Mouse (Mus musculus) brain, embryonic 14.5 days (tissue): ENCODE measurements at regions not wholly inside any gene's neighbourhood (a gene's known extent, or its start where the extent isn't known, plus 50 kb on each side); places are given as distances from the start of the nearest gene placed in this dataset.

Source experiments
- DNase-seq: peaks from one replicate; pipeline ENCODE4 v3.0.0-alpha.2; 2011; ENCODE audit warnings: low read depth
- CTCF ChIP-seq: fragments of 200-500 bp; IDR thresholded peaks from 2 replicates; pipeline ENCODE4 v1.5.1; 2012; ENCODE audit warnings: inconsistent platforms, mild to moderate bottlenecking, moderate library complexity, borderline replicate concordance; ENCODE audit not compliant: insufficient read depth, insufficient read length; ENCODE audit errors: extremely low read depth
- POLR2A ChIP-seq: fragments of 200-500 bp; IDR thresholded peaks from 2 replicates; pipeline ENCODE4 v1.6.1; 2012; ENCODE audit warnings: mild to moderate bottlenecking, inconsistent platforms, borderline replicate concordance; ENCODE audit not compliant: poor library complexity, insufficient read depth, insufficient read length, severe bottlenecking; ENCODE audit errors: extremely low read depth

GRCm38 (mm10) chr2:170675731-170676130 is 55.9 kb upstream of the Dok5 start:
- no peak for DNase-seq
- TF ChIP-seq CTCF: no peak

- DNase-seq: no peak
- TF ChIP-seq CTCF (no peak), POLR2A (no peak)
Observed at GRCm38 (mm10) chr2:170673683-170674082, 57.9 kb upstream of the Dok5 start.

- DNase-seq: no peak
- peak; percentile 19; the same call in 1 of the 2 replicates for TF ChIP-seq CTCF
- no peak for TF ChIP-seq POLR2A
Observed at GRCm38 (mm10) chr2:170672789-170673188, 58.8 kb upstream of the Dok5 start.

GRCm38 (mm10) chr2:170668960-170669359 is 62.6 kb upstream of the Dok5 start:
- no peak for TF ChIP-seq POLR2A
- TF ChIP-seq CTCF: no peak
- DNase-seq: no peak

- DNase-seq: no peak
- TF ChIP-seq CTCF: no peak
- TF ChIP-seq POLR2A: no peak
Observed at GRCm38 (mm10) chr2:170668497-170668896, 63.1 kb upstream of the Dok5 start.

GRCm38 (mm10) chr2:170662069-170662980 is 60.5 kb upstream of the 4930470P17Rik start:
- peak; percentile 90 for DNase-seq
- TF ChIP-seq POLR2A: no peak
- no peak for TF ChIP-seq CTCF

GRCm38 (mm10) chr2:170659291-170659690 is 57.5 kb upstream of the 4930470P17Rik start:
- DNase-seq: peak; percentile 81
- TF ChIP-seq CTCF: no peak
- TF ChIP-seq POLR2A: no peak

- DNase-seq: no peak
- no peak for TF ChIP-seq POLR2A
- TF ChIP-seq CTCF: no peak
Observed at GRCm38 (mm10) chr2:170658520-170658919, 56.7 kb upstream of the 4930470P17Rik start.

- DNase-seq: peak; percentile 76
- TF ChIP-seq POLR2A (no peak), CTCF (no peak)
Observed at GRCm38 (mm10) chr2:170657821-170658221, 56.0 kb upstream of the 4930470P17Rik start.

GRCm38 (mm10) chr2:170652128-170652527 is 50.3 kb upstream of the 4930470P17Rik start:
- DNase-seq: no peak
- no peak for TF ChIP-seq POLR2A
- no peak for TF ChIP-seq CTCF
